Mouse (Mus musculus): ENCODE results near the gene Slc11a1. TPM values are rescaled to one million over a fixed set of nuclear protein-coding genes. Genes with fewer than 3 reads are reported as not detected.
"Not testable (repeated sequence)": the region's sequence is repeated elsewhere in the genome, so short reads cannot be mapped to it uniquely, and the experiment has no call there.

Gene Slc11a1
- 10.8 and 16.9 TPM in 2 replicates for polyA plus RNA-seq (2011; ENCODE audit: insufficient read depth, insufficient read length, low replicate concordance, missing spikeins)

DNA sequence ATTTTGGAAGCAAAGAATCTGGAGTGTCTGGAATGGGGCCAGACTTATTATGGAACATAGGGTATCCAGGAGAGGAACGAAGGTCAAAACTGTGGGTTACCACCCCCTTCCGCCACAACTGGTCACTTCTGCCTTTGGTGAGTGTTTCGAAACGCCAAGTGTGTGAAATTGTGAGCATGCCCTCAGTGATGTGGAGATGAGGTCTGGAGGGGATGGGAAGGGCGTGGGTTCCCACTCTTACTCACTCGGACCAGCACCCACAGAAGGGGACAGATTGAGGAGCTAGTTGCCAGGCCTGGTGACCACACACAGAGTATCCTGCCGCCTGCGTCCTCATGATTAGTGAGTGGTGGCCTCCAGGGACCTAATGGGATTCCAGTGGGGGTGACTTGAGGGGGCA, at the start of gene Slc11a1:
Slc11a1 (plus strand) TSS at position 216 of the 400 bp plus-strand sequence.
- peak within 1 kb of the TSS; percentile 64 for H3K4me3 ChIP-seq (replicated peaks; ENCODE audit: control insufficient read depth, low read depth, low read length)
- peak within 1 kb of the TSS; percentile 75 for H3K27ac ChIP-seq (ENCODE audit: control insufficient read depth, insufficient read depth, low read depth, low read length, poor library complexity)
- H3K4me1 ChIP-seq (ENCODE audit: control insufficient read depth, insufficient read depth, low read length): peaks cover 12% of the 10 kb centered on the region; the same call in 1 of the 2 replicates
- TF ChIP-seq POLR2A (IDR thresholded peaks at IDR 0.05; ENCODE audit: borderline replicate concordance, control insufficient read depth, low read depth, low read length): no peak
- no peak for TF ChIP-seq CTCF (IDR thresholded peaks at IDR 0.05; ENCODE audit: control insufficient read depth, insufficient read depth, low read length)
- 28% methylated on average over 8 of the region's 8 CpGs for WGBS

DNA sequence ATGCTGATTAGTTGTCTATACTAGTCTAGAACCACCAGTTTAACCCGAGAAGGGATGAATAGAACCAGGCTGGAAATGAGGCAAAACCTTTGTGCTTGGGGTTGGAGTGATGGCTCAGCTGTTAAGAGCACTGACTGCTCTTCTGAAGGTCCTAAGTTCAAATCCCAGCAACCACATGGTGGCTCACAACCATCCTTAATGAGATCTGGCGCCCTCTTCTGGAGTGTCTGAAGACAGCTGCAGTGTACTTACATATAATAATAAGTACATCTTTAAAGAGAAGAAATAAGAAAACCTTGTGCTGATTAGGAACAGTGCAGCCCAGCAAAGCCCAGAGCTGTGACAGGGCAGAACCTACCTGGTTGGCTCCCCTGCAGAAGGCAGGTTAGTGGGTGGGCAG, 48.1 kb upstream of the Slc11a1 start:
- H3K4me3 ChIP-seq (replicated peaks; ENCODE audit: control insufficient read depth, low read depth, low read length); H3K4me1 ChIP-seq (ENCODE audit: control insufficient read depth, insufficient read depth, low read length); H3K27ac ChIP-seq (ENCODE audit: control insufficient read depth, insufficient read depth, low read depth, low read length, poor library complexity): not testable (repeated sequence)
- 74% methylated on average over 2 of the region's 2 CpGs for WGBS

DNA sequence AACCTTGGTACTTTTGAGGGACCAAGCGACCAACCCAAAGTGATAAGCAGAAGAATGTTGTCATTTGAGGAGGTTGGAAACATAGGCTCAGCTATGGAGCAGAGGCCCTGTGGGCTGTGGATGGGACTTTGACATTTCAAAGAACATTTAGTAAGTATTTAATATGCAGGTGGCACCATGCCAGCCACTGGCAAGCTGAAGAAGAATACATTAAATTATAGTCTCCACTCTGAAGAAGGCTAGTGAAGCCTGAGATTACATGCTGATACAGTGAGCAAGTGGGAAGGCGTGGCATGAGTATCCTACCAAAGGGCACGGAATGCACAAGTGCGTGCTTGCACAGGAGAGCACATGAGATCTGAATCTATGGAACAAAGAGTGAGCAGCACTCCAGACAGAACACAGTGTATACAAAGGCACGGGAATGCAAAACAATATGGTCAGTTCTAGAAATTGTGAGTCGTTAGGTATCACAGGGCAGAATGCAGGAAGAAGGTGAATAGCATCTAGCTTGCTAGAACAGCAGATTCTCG, 45.0 kb upstream of the Slc11a1 start:
- WGBS: 80% methylated on average over 7 of the region's 7 CpGs
- H3K4me1 ChIP-seq (ENCODE audit: control insufficient read depth, insufficient read depth, low read length): peaks cover 7% of the 10 kb centered on the region
- H3K27ac ChIP-seq (ENCODE audit: control insufficient read depth, insufficient read depth, low read depth, low read length, poor library complexity): no peak overlapping the region
- no peak overlapping the region for H3K4me3 ChIP-seq (replicated peaks; ENCODE audit: control insufficient read depth, low read depth, low read length)
- no peak for TF ChIP-seq POLR2A (IDR thresholded peaks at IDR 0.05; ENCODE audit: borderline replicate concordance, control insufficient read depth, low read depth, low read length)
- TF ChIP-seq CTCF (IDR thresholded peaks at IDR 0.05; ENCODE audit: control insufficient read depth, insufficient read depth, low read length): no peak

DNA sequence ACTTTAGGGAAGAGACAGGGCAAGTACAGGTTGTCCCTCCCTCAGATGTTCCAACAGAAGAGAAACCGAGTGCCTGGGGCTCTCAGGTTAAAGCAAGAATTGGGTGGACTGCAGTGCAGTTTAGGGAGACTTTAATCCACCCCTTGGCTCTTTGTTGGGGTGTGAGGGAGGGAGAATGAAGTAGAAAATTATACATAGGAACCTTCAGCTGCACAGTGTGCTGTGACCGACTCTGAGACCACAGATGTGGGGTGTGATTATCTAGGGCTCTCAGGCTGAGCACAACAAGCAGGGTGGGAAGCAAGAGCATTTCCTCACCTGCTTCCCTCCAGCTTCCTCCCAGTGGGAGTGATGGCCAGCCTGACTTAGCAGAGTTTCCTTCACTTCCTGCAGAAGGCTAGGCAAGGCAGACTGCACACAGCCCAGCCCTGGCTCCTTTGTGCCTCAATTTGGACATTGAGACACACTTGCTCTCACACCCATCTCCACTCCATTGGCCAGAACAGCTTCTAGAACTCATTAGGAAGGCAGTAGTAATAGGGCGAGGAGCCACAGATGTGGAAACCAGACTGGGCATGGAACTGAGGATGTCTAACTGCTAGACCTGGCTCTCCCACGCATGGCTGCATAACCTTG, 43.8 kb upstream of the Slc11a1 start:
- no peak overlapping the region for H3K27ac ChIP-seq (ENCODE audit: control insufficient read depth, insufficient read depth, low read depth, low read length, poor library complexity)

DNA sequence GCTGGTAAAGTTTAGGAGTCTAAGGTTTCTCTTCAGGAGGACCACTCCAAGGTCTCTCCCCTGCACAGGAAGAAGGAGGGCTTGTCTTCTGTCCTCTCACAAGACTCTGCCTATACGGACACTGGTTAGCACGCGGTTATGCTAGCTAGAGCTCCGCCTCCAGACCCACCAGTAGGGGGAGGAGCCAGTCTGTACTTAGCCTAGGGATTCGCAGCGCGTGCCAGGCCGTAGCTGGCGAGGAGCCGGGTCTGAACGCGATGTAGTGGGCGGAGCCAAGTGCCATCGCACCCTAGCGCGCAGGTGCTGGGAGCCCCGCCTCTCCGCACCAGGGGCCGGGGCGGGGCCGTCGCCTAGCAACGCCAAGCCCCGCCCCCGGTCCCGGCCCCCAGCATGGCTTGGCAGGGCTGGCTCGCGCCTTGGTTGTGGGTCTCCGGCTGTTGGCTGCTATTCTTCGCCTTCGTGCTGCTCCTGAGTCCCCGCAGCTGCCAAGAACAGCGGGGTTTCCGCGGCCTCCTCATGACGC, 42.7 kb upstream of the Slc11a1 start:
- TF ChIP-seq POLR2A (IDR thresholded peaks at IDR 0.05; ENCODE audit: borderline replicate concordance, control insufficient read depth, low read depth, low read length) (no peak), CTCF (IDR thresholded peaks at IDR 0.05; ENCODE audit: control insufficient read depth, insufficient read depth, low read length) (peak; percentile 34; the same call in 1 of the 2 replicates)
- Histone ChIP-seq H3K27ac (ENCODE audit: control insufficient read depth, insufficient read depth, low read depth, low read length, poor library complexity) (no peak overlapping the region), H3K4me1 (ENCODE audit: control insufficient read depth, insufficient read depth, low read length) (peaks cover 7% of the 10 kb centered on the region), H3K4me3 (replicated peaks; ENCODE audit: control insufficient read depth, low read depth, low read length) (peak overlapping the region; percentile 48)
- under 1% methylated on average over 36 of the region's 36 CpGs for WGBS

More for the DNA sequence above, 43.8 kb upstream of the Slc11a1 start:
- 18% methylated on average over 4 of the region's 4 CpGs for WGBS
- TF ChIP-seq CTCF (IDR thresholded peaks at IDR 0.05; ENCODE audit: control insufficient read depth, insufficient read depth, low read length): no peak
- TF ChIP-seq POLR2A (IDR thresholded peaks at IDR 0.05; ENCODE audit: borderline replicate concordance, control insufficient read depth, low read depth, low read length): no peak
- Histone ChIP-seq H3K4me1 (ENCODE audit: control insufficient read depth, insufficient read depth, low read length) (peaks cover 7% of the 10 kb centered on the region), H3K4me3 (replicated peaks; ENCODE audit: control insufficient read depth, low read depth, low read length) (no peak overlapping the region)

DNA sequence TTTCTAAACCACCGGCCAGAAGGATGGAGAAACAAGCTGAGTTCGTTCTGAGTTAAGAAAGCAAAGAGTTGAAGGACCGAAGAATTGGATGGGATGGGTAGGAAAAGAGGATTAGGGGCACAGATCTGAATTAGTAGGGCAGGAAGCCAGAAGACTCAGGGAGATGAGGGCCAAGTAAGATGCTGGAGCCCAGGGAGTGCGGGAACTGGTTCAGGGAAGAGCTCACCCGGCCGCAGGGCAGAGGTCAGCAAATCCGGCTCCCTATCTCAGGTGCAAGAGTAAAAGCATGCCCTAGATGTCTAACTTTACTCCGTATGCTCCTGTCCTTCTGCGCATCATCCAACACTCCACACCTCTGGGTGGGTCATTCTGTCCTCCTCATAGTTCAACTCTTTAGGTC, 42.1 kb upstream of the Slc11a1 start:
- H3K4me3 ChIP-seq (replicated peaks; ENCODE audit: control insufficient read depth, low read depth, low read length): peak overlapping the region; percentile 48
- no peak overlapping the region for H3K27ac ChIP-seq (ENCODE audit: control insufficient read depth, insufficient read depth, low read depth, low read length, poor library complexity)
- peaks cover 7% of the 10 kb centered on the region for H3K4me1 ChIP-seq (ENCODE audit: control insufficient read depth, insufficient read depth, low read length)
- 12% methylated on average over 9 of the region's 9 CpGs for WGBS
- TF ChIP-seq POLR2A (IDR thresholded peaks at IDR 0.05; ENCODE audit: borderline replicate concordance, control insufficient read depth, low read depth, low read length) (no peak), CTCF (IDR thresholded peaks at IDR 0.05; ENCODE audit: control insufficient read depth, insufficient read depth, low read length) (no peak)

DNA sequence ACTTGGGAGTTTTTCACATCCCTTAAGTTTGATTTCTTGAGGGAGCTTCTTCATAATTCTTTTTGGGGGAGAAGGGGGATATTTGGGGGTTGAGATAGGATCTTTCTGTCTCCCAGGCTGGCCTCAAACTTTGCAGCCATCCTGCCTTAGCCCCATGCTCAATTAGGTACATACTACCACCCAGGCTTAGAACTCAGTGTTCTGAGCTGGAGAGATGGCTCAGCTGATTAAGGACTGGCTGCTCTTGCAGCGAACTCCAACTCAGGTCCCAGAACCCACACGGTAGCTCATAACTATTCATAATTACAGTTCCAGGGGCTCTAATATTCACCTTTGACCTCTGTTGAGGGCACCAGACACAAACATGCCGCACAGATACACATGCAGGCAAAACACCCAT, 40.4 kb upstream of the Slc11a1 start:
- no peak overlapping the region for H3K4me3 ChIP-seq (replicated peaks; ENCODE audit: control insufficient read depth, low read depth, low read length)
- H3K27ac ChIP-seq (ENCODE audit: control insufficient read depth, insufficient read depth, low read depth, low read length, poor library complexity): no peak overlapping the region
- TF ChIP-seq CTCF (IDR thresholded peaks at IDR 0.05; ENCODE audit: control insufficient read depth, insufficient read depth, low read length) (no peak), POLR2A (IDR thresholded peaks at IDR 0.05; ENCODE audit: borderline replicate concordance, control insufficient read depth, low read depth, low read length) (no peak)
- 88% methylated on average over 3 of the region's 3 CpGs for WGBS
- peaks cover 7% of the 10 kb centered on the region for H3K4me1 ChIP-seq (ENCODE audit: control insufficient read depth, insufficient read depth, low read length)

DNA sequence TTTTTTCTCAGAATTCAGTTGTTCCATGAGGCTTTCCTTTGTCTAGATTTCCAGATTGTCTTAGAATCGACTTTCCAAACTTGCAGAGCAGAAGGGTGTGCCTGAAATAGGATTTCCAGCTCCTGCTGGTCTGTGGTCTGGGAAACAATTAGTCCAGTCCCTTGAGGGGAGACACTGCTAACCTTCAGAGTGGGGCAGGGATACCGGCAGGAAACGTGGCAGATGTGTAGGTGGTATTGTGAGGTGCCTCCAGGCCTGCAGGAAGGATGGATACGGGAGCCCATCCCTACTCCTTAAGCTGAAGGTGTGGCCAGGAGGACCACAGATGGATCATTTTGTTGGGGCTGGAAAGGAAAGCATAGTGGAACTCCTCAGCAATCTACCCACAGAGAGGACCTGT, 40.0 kb upstream of the Slc11a1 start:
- 82% methylated on average over 4 of the region's 4 CpGs for WGBS

More for the DNA sequence above, 40.0 kb upstream of the Slc11a1 start:
- no peak overlapping the region for H3K27ac ChIP-seq (ENCODE audit: control insufficient read depth, insufficient read depth, low read depth, low read length, poor library complexity)
- no peak overlapping the region for H3K4me3 ChIP-seq (replicated peaks; ENCODE audit: control insufficient read depth, low read depth, low read length)
- TF ChIP-seq POLR2A (IDR thresholded peaks at IDR 0.05; ENCODE audit: borderline replicate concordance, control insufficient read depth, low read depth, low read length) (no peak), CTCF (IDR thresholded peaks at IDR 0.05; ENCODE audit: control insufficient read depth, insufficient read depth, low read length) (no peak)
- H3K4me1 ChIP-seq (ENCODE audit: control insufficient read depth, insufficient read depth, low read length): peaks cover 7% of the 10 kb centered on the region

All from bone marrow, adult 2 months (tissue).